Mouse (Mus musculus): ENCODE data around the gene Hdac10.

GRCm38 (mm10) chr15:89161397-89161796, 32.9 kb upstream of the Hdac10 start:
- no peak for TF ChIP-seq CTCF (IDR thresholded peaks at IDR 0.05; ENCODE audit: low read depth)
- TF ChIP-seq EP300 (IDR thresholded peaks at IDR 0.05; ENCODE audit: low read depth), result no peak

Data from liver, embryonic 14.5 days (tissue).